Mouse (Mus musculus) heart, adult 11 months (tissue): Measurements from ENCODE around the gene Sv2c.

Experiments used
- DNase-seq: peaks from one replicate; pipeline ENCODE4 v3.0.0; 2022

The Sv2c gene

GRCm38 (mm10) chr13:95965596-95965995 lies 166.8 kb downstream of the Sv2c start:
- no peak for DNase-seq

DNA sequence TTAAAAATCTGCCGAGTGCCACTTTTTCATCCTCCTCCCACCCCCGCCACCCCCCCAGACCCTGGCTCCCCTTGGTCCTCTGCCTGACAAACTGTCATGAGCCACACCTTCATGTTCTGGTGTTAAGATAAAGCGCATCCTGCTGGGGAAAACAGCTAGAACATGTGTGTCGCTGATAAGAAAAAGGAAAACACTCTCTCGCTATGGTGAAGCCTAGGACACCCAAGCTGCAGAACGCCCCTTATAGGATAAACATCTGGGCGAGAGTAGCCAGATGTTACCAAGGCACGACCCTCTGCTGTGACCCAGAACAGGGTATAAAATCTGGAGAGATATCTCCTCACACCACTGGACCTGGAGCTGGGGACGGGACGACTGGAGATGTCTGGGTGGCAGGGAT lies 167.2 kb downstream of the Sv2c start:
- DNase-seq, result no peak

- no peak for DNase-seq
Observed at GRCm38 (mm10) chr13:95964226-95964625, 168.2 kb downstream of the Sv2c start.

DNA sequence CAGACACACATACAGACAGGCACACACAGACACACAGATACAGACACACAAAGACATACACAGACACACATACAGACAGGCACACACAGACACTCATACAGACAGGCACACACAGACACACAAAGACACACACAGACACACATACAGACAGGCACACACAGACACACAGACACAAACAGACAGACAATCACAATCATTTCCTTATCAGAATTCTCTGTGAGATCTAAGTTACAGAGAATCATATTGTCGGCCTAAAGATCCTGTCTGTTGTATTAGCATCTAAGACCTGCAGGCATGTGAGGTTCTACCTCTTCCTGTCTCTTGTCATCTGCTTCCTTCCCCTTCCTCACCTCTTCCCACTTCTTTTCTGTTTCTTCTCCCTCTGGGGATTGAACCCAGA lies 168.7 kb downstream of the Sv2c start:
- DNase-seq, result no peak

- DNase-seq, result no peak
Observed at GRCm38 (mm10) chr13:95961905-95962304, 170.5 kb downstream of the Sv2c start.

- peak; percentile 90 for DNase-seq
Observed at GRCm38 (mm10) chr13:95961191-95961791, 171.1 kb downstream of the Sv2c start.

DNA sequence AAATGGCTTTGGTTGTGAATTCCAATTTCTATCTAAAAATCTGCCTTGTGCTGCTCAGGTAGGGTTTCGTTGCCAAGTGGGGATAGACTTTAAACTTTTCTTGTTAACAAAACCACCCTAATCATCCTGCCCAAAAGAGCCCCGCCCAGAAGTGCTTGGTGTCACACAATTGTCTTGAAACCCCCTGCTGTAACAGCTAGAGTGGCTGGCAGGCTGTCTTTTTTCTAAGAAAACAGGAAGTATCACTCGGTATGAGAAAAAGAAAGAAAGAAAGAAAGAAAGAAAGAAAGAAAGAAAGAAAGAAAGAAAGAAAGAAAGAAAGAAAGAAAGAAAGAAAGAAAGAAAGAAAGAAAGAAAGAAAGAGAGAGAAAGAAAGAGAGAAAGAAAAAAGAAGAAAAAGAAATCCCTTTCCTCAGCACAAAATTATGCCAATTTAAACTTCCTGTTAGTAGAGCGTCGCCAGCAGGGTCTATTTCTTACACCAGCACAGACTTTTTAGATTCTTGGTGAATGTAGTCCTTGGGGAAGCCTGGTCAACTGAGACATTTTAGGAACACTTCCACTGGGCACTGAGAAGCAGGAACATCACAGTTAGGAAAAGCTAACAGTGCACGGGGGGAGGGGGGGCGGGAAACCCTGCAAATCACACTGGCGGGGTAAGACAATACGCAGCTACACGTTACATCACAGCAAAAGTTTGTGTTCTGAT lies 171.7 kb downstream of the Sv2c start:
- no peak for DNase-seq

- no peak for DNase-seq
Observed at GRCm38 (mm10) chr13:95959651-95960476, 172.5 kb downstream of the Sv2c start.

DNA sequence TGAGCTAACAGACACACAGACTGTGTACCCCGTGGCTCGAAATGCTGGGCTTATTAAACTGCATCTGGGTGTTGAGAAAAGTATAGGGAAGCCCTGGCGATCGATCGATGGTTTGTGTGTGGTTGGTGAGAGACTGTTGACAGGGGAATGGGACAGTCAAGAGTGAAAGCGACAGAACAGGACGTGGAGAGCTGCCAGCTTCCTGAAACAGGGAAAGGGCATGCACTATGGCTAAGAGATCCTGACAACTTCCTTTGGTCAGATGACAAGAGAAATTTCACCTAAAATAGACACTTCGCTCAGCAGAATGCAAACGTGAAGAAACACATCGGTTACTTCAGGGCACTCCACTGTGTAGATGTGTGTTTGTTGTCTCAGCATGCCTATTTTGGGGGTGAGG lies 175.2 kb downstream of the Sv2c start:
- peak; percentile 96 for DNase-seq

GRCm38 (mm10) chr13:95956327-95956781 lies 176.0 kb downstream of the Sv2c start:
- DNase-seq, result peak; percentile 76

DNA sequence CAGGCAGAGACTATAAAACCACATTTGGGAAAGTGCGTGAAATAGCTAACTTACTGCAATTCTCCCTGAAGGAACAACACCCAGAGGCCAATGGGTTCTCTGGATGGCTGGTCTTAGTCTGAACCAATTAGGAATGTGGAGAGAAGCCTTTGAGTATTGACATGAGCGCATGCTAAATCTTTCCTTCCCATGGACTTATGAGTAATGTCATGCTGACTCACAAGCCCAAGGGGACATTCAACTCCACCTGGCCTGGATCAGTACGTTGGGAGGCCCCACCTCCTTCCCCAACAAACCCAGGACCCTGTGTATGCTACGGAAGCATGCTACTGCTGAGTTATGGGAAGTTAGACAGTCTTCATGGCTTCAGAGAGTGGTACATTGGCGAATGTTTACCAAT lies 177.2 kb downstream of the Sv2c start:
- peak; percentile 75 for DNase-seq

DNA sequence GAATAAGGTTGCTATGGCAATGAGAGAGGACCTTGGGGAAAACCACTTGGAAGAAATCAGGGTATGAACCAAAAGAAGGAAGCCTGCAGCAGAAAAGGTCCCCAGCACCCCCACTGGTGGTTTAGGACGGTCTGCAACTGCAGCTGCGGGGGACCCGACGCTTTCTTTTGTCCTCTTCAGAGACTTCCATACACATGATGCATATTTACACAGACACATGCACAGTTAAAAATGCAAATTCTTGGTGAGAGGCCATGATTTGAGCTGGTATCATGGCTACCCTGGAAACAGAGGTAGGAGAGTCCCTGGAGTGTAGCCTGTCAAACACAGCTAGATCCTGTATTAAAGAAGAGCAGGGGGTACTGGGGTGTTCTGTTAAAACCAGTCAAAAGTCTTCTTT lies 178.7 kb downstream of the Sv2c start:
- peak; percentile 24 for DNase-seq

DNA sequence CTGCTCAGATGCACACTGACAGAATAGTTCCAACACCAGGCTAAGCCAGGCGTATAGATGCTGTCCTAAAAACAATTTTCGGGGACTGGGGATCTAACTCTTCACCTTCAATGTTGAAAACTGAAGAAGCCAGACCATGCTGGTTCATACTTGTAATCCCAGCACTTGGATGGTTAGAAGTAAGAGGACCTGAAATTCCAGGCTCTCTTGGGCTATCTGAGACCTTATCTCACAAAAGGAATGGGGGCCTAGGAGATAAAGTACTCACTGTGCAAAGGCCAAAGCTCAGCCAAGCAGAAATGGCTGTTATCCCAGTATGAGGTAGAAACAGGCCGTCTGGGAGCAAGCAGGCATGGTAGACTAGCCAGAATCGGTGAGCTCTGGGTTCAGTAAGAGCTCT lies 180.1 kb downstream of the Sv2c start:
- DNase-seq, result peak; percentile 55

DNA sequence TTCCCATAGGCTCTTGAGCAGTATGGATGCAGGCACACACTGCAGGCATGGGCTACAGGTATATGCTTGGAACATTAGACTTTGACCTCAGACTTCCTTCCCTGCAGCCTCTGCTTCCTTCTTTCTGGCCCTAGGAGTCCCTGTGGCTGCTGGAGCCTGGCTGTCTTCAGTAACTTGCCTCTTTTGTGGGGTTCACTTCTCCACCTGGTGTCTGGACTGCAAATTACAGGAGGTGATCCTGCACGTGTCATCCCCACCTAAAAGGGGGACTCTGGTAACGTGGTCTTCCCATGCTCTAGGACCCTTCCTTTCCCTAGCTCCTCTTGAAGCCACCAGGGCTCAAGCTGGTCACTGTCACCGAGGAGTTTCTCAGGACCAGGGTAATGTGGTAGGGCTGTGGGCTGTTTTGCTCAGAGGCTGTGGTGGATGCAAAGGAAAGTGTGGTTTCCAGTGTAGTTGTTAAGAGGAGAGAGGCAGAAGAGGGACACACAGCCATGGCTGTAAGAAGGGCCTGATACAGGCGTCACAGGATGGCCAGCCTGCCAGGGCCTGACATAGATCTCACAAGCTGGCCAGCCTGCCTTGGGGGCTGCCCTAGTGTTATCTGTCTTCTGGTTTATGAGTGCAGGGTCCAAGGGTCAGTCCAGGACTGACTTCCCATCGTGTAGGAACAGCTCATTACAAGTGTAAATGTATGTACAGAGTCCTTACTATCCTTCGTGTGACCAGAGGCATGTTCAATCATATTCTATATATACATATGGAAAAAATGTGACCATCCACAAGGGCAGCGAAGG lies 181.1 kb downstream of the Sv2c start:
- peak; percentile 92 for DNase-seq

DNA sequence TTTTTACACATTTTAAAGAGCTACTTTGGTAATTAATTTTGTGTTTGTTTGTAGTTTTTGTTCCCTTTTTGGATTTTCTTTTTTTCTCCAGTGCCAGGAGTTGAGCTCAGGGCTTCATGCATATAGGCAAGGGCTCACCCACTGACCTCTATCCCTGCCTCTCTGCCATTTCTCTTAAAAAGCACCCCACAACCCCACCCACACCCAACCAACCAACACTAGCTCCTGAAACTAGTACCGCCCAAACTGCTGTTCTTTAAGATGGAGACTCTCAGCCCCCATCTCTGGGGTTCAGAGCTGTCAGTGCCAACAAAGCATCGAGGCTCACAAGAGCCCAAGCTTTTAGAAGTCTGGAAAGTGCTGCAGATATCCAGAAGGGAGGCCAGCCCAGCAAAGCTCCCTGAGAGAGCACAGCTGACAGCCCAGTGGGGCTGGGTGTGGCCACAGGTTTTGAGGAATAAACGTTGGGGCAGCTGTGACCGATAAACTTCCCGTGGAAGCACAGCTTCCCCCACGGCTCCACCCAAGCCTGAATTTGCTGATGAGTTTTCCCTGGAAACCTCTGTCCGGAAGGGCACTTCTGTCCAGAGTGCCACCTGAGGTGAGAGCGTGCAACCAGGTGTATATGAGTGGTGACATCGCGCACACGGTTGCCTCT lies 181.8 kb downstream of the Sv2c start:
- no peak for DNase-seq

DNA sequence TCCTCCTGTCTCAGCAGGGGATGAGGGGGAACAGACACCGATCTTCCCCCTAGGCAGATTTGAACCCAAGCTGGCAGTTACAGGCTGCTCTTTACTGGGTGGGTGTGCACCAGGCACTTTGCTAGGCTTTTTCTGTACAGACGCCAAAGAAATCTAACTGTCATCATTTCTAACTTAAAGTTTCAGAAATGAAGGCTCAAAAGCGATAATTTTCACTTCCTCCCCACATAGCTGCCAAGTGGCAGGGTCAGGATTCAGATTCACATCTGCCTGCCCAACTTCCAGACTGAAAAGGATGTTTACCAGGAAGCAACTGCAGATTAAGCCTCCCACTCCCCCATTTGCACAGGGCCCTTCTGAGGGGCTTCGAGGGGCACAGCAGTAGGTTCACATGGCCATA lies 183.0 kb downstream of the Sv2c start:
- DNase-seq, result peak; percentile 87

- DNase-seq, result peak; percentile 65
Observed at GRCm38 (mm10) chr13:95948821-95949220, 183.6 kb downstream of the Sv2c start.

DNA sequence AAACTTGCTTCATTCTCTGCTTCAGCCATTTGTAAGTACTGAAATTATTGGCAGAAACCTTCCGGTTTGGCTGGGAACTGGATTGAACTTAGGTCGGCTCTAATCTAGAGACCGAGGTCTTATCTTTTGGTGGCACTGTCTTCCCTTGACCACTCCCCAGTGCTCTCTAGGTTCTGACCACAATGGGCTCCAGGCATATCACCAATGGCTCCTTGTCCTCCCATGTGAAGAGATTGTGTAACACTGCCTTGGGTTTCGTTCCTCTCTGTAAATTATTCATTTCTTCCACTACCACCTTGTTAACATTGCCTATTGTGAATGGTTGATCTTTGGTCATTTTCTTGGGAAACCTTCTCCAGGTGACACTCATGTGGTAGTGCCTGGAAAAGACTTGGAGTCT lies 184.0 kb downstream of the Sv2c start:
- DNase-seq, result peak; percentile 2

- peak; percentile 86 for DNase-seq
Observed at GRCm38 (mm10) chr13:95945937-95946507, 186.4 kb downstream of the Sv2c start.

- peak; percentile 66 for DNase-seq
Observed at GRCm38 (mm10) chr13:95944621-95945020, 187.8 kb downstream of the Sv2c start.

- DNase-seq, result peak; percentile 84
Observed at GRCm38 (mm10) chr13:95943919-95944318, 188.5 kb downstream of the Sv2c start.

- peak; percentile 40 for DNase-seq
Observed at GRCm38 (mm10) chr13:95942587-95942986, 189.8 kb downstream of the Sv2c start.
